Mouse (Mus musculus): ENCODE measurements around the gene Ctnnd2. TPM values are rescaled to one million over a fixed set of nuclear protein-coding genes. Genes with fewer than 3 reads are reported as not detected.

Ctnnd2 gene
- polyA plus RNA-seq, 1 experiment: 4.6 TPM

GRCm38 (mm10) chr15:30555787-30556186 is 383.4 kb downstream of the Ctnnd2 start:
- Histone ChIP-seq H3K27ac (ENCODE audit: control insufficient read depth, insufficient read depth, low read length) (no peak overlapping the region), H3K36me3 (ENCODE audit: control insufficient read depth, insufficient read depth, low read length) (no peaks in the 10 kb centered on the region), H3K4me3 (ENCODE audit: control insufficient read depth, insufficient read depth, low read length) (no peak overlapping the region), H3K27me3 (ENCODE audit: control insufficient read depth, insufficient read depth, low read length) (no peaks in the 10 kb centered on the region), H3K4me1 (replicated peaks; ENCODE audit: control insufficient read depth, insufficient read depth, low read length) (no peaks in the 10 kb centered on the region)
- 91% methylated on average over 2 of the region's 2 CpGs for WGBS
- DNase-seq: no peak
- TF ChIP-seq CTCF (IDR thresholded peaks at IDR 0.05; ENCODE audit: borderline replicate concordance, control insufficient read depth, extremely low read depth, insufficient read depth, low read length, poor library complexity) (no peak), POLR2A (IDR thresholded peaks at IDR 0.05; ENCODE audit: control insufficient read depth, extremely low read depth, insufficient read depth, low read length, poor library complexity) (no peak)

GRCm38 (mm10) chr15:30562375-30562774 is 390.0 kb downstream of the Ctnnd2 start:
- DNase-seq: no peak
- H3K36me3 ChIP-seq (ENCODE audit: control insufficient read depth, insufficient read depth, low read length): no peaks in the 10 kb centered on the region
- H3K27me3 ChIP-seq (ENCODE audit: control insufficient read depth, insufficient read depth, low read length): no peaks in the 10 kb centered on the region
- H3K27ac ChIP-seq (ENCODE audit: control insufficient read depth, insufficient read depth, low read length): no peak overlapping the region
- no peak for TF ChIP-seq CTCF (IDR thresholded peaks at IDR 0.05; ENCODE audit: borderline replicate concordance, control insufficient read depth, extremely low read depth, insufficient read depth, low read length, poor library complexity)
- TF ChIP-seq POLR2A (IDR thresholded peaks at IDR 0.05; ENCODE audit: control insufficient read depth, extremely low read depth, insufficient read depth, low read length, poor library complexity): no peak
- H3K4me3 ChIP-seq (ENCODE audit: control insufficient read depth, insufficient read depth, low read length): no peak overlapping the region
- 98% methylated on average over 5 of the region's 5 CpGs for WGBS
- no peaks in the 10 kb centered on the region for H3K4me1 ChIP-seq (replicated peaks; ENCODE audit: control insufficient read depth, insufficient read depth, low read length)

- no peaks in the 10 kb centered on the region for H3K4me1 ChIP-seq (replicated peaks; ENCODE audit: control insufficient read depth, insufficient read depth, low read length)
- 67% methylated on average over 2 of the region's 2 CpGs for WGBS
- H3K4me3 ChIP-seq (ENCODE audit: control insufficient read depth, insufficient read depth, low read length): no peak overlapping the region
- H3K36me3 ChIP-seq (ENCODE audit: control insufficient read depth, insufficient read depth, low read length): no peaks in the 10 kb centered on the region
- no peak overlapping the region for H3K27ac ChIP-seq (ENCODE audit: control insufficient read depth, insufficient read depth, low read length)
- H3K27me3 ChIP-seq (ENCODE audit: control insufficient read depth, insufficient read depth, low read length): no peaks in the 10 kb centered on the region
- DNase-seq: no peak
- TF ChIP-seq CTCF (IDR thresholded peaks at IDR 0.05; ENCODE audit: borderline replicate concordance, control insufficient read depth, extremely low read depth, insufficient read depth, low read length, poor library complexity) (no peak), POLR2A (IDR thresholded peaks at IDR 0.05; ENCODE audit: control insufficient read depth, extremely low read depth, insufficient read depth, low read length, poor library complexity) (no peak)
These were observed 392.2 kb downstream of the Ctnnd2 start for GRCm38 (mm10) chr15:30564594-30564993.

- no peak for TF ChIP-seq CTCF (IDR thresholded peaks at IDR 0.05; ENCODE audit: borderline replicate concordance, control insufficient read depth, extremely low read depth, insufficient read depth, low read length, poor library complexity)
- TF ChIP-seq POLR2A (IDR thresholded peaks at IDR 0.05; ENCODE audit: control insufficient read depth, extremely low read depth, insufficient read depth, low read length, poor library complexity): no peak
- H3K27me3 ChIP-seq (ENCODE audit: control insufficient read depth, insufficient read depth, low read length): no peaks in the 10 kb centered on the region
- no peaks in the 10 kb centered on the region for H3K4me1 ChIP-seq (replicated peaks; ENCODE audit: control insufficient read depth, insufficient read depth, low read length)
- H3K4me3 ChIP-seq (ENCODE audit: control insufficient read depth, insufficient read depth, low read length): no peak overlapping the region
- 86% methylated on average over 8 of the region's 8 CpGs for WGBS
- no peak for DNase-seq
- H3K27ac ChIP-seq (ENCODE audit: control insufficient read depth, insufficient read depth, low read length): no peak overlapping the region
- no peaks in the 10 kb centered on the region for H3K36me3 ChIP-seq (ENCODE audit: control insufficient read depth, insufficient read depth, low read length)
These were observed 397.9 kb downstream of the Ctnnd2 start for GRCm38 (mm10) chr15:30570254-30570800.

GRCm38 (mm10) chr15:30587446-30587845 is 415.1 kb downstream of the Ctnnd2 start:
- Histone ChIP-seq H3K36me3 (ENCODE audit: control insufficient read depth, insufficient read depth, low read length) (no peaks in the 10 kb centered on the region), H3K27me3 (ENCODE audit: control insufficient read depth, insufficient read depth, low read length) (no peaks in the 10 kb centered on the region), H3K4me1 (replicated peaks; ENCODE audit: control insufficient read depth, insufficient read depth, low read length) (no peaks in the 10 kb centered on the region), H3K4me3 (ENCODE audit: control insufficient read depth, insufficient read depth, low read length) (no peak overlapping the region), H3K27ac (ENCODE audit: control insufficient read depth, insufficient read depth, low read length) (no peak overlapping the region)
- 92% methylated on average over 5 of the region's 5 CpGs for WGBS
- TF ChIP-seq POLR2A (IDR thresholded peaks at IDR 0.05; ENCODE audit: control insufficient read depth, extremely low read depth, insufficient read depth, low read length, poor library complexity) (no peak), CTCF (IDR thresholded peaks at IDR 0.05; ENCODE audit: borderline replicate concordance, control insufficient read depth, extremely low read depth, insufficient read depth, low read length, poor library complexity) (no peak)
- no peak for DNase-seq

- TF ChIP-seq CTCF (IDR thresholded peaks at IDR 0.05; ENCODE audit: borderline replicate concordance, control insufficient read depth, extremely low read depth, insufficient read depth, low read length, poor library complexity): no peak
- no peak for TF ChIP-seq POLR2A (IDR thresholded peaks at IDR 0.05; ENCODE audit: control insufficient read depth, extremely low read depth, insufficient read depth, low read length, poor library complexity)
- Histone ChIP-seq H3K4me1 (replicated peaks; ENCODE audit: control insufficient read depth, insufficient read depth, low read length) (no peaks in the 10 kb centered on the region), H3K27me3 (ENCODE audit: control insufficient read depth, insufficient read depth, low read length) (no peaks in the 10 kb centered on the region), H3K27ac (ENCODE audit: control insufficient read depth, insufficient read depth, low read length) (no peak overlapping the region), H3K4me3 (ENCODE audit: control insufficient read depth, insufficient read depth, low read length) (no peak overlapping the region), H3K36me3 (ENCODE audit: control insufficient read depth, insufficient read depth, low read length) (no peaks in the 10 kb centered on the region)
- WGBS: 93% methylated on average over 6 of the region's 6 CpGs
- DNase-seq: no peak
These were observed 418.5 kb downstream of the Ctnnd2 start for GRCm38 (mm10) chr15:30590865-30591264.

GRCm38 (mm10) chr15:30595507-30595906 is 423.1 kb downstream of the Ctnnd2 start:
- WGBS: 93% methylated on average over 1 of the region's 1 CpGs
- DNase-seq: no peak
- H3K4me3 ChIP-seq (ENCODE audit: control insufficient read depth, insufficient read depth, low read length): no peak overlapping the region
- H3K27ac ChIP-seq (ENCODE audit: control insufficient read depth, insufficient read depth, low read length): no peak overlapping the region
- no peaks in the 10 kb centered on the region for H3K27me3 ChIP-seq (ENCODE audit: control insufficient read depth, insufficient read depth, low read length)
- no peaks in the 10 kb centered on the region for H3K36me3 ChIP-seq (ENCODE audit: control insufficient read depth, insufficient read depth, low read length)
- no peaks in the 10 kb centered on the region for H3K4me1 ChIP-seq (replicated peaks; ENCODE audit: control insufficient read depth, insufficient read depth, low read length)
- TF ChIP-seq POLR2A (IDR thresholded peaks at IDR 0.05; ENCODE audit: control insufficient read depth, extremely low read depth, insufficient read depth, low read length, poor library complexity) (no peak), CTCF (IDR thresholded peaks at IDR 0.05; ENCODE audit: borderline replicate concordance, control insufficient read depth, extremely low read depth, insufficient read depth, low read length, poor library complexity) (no peak)
